Mouse (Mus musculus) frontal cortex, adult (tissue): ENCODE measurements around the gene Mdfic.
A peak's percentile ranks its signal among the peaks of the same experiment; 100 is the strongest.
"Not testable (repeated sequence)": the region's sequence is repeated elsewhere in the genome, so short reads cannot be mapped to it uniquely, and the experiment has no call there.

Source experiments
- ATAC-seq: cut with Nextera tagmentation; 2 replicates; pipeline ENCODE4 v1.9.2; 2017; ENCODE audit warnings: mild to moderate bottlenecking, moderate library complexity, mixed read lengths; ENCODE audit not compliant: low TSS enrichment

Mdfic gene

DNA sequence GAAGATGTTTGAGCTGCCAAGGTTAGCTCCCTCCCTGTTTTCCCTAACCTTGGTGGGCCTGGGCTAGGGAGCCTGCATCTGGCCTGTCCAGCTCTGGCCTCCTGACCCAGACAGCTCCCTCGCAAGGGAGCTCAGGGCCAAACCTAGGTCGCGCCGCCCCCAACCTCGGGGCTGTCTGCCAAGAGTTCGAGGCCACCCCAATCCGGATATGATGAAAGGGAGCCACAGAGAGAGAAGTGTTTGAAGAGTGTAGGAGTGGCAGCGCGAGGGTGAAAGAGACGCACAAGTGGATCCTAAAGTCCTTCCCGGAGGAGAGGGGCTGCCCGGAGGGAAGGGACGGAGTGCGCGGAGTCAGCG lies at the start of gene Mdfic:
Gene Mdfic (plus strand): TSS at position 201 of the 357 bp plus-strand sequence.
- ATAC-seq: peak; percentile 41; the same call in 1 of the 2 replicates

DNA sequence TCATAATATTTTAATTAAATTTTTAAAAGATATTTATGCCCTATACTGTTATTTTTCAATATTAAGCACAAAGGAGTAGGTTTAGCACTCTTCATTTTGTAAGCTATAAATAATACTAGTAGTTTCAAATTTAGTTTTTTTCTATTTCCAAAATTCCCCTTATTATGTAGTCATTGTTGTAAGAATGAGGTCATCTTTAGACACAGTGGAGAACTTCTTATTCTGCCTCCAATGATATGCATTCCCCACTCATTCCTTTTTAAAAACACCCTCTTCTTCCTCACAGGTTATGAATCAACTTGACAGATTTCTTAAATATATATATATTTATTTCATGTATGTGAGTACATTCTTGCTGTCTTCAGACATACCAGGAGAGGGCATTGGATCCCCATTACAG lies 49.1 kb upstream of the Mdfic start:
- ATAC-seq: no peak

DNA sequence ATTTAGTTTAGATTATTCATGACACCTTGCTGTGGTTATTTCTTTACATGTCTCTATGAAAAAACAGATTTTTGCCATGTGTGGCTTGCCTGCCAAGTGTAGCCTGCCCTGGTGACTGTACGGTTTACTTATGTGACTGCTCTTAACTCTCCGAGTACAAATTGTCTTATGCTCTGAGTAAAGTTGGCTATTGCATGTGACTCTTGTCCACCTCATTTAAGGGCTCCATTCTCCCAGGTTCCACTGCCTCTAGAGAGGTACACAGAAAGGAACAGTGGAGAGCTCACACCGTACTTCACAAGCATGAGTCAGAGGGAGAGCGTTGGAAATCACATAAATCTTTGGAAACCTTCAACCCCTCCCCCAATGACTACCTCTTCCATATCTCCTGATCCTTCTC lies 10.4 kb upstream of the Mdfic start:
- no peak for ATAC-seq

DNA sequence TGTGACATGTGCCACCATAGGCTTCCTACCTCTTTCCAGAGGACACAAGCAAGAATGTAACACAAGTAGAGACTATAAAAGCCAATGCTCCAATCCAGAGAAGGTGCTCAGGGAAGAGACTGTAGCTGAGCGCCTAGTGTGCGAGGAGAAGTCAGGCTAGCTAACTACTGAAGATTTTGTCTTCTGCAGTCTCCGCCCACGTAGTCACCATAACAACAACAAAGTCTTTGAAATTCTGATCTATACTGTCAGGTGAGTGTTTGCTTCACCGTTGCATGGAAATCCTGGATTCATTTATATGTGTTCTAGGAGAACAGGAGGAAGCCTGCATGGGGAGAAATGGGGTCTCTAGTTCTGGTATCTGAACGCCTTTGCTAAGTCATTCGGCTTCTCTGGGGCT lies 9.8 kb upstream of the Mdfic start:
- ATAC-seq: no peak

DNA sequence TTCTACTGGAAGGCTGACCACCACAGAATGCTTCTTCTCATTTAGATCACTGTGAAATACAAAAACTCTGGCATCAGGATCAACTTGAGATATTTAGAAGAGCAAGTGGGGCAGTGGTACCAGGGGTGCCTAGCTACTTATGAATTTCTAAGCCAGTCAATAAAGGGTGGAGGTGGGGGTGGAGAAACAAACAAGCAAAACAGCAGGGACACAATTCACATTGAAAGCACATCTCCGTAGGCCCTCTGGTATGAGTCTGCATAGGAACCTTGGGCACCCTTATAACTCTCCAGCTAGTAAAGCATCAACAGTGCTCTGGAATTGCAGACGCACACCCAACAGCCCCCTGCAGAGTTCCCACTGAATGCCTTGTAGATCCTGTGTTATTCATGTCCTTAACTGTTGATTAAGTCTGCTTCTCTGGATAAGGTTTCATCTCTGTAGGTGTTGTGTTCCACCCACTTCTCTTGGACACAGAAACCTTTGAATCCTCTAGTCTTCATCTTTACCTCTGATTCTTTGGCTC lies 7.5 kb upstream of the Mdfic start:
- no peak for ATAC-seq

DNA sequence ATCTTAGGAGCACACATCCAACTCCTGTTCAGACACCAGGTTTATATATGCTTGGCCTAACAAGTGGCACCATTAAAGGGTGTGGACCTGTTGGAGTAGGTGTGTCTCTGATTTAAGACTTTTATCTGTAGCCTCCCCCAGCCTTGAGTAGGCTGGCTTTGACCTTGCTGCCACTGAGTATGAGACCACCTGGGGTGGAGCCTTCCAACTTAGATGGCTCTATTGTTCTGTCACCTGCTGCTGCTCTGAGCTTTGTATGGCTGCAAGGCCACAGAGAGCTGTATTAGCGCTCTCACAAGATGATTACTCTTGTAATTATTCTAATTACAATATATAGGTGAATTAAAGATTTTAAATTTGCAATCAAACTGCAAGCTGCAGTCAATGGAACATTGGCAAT lies 6.4 kb upstream of the Mdfic start:
- not testable (repeated sequence) for ATAC-seq

DNA sequence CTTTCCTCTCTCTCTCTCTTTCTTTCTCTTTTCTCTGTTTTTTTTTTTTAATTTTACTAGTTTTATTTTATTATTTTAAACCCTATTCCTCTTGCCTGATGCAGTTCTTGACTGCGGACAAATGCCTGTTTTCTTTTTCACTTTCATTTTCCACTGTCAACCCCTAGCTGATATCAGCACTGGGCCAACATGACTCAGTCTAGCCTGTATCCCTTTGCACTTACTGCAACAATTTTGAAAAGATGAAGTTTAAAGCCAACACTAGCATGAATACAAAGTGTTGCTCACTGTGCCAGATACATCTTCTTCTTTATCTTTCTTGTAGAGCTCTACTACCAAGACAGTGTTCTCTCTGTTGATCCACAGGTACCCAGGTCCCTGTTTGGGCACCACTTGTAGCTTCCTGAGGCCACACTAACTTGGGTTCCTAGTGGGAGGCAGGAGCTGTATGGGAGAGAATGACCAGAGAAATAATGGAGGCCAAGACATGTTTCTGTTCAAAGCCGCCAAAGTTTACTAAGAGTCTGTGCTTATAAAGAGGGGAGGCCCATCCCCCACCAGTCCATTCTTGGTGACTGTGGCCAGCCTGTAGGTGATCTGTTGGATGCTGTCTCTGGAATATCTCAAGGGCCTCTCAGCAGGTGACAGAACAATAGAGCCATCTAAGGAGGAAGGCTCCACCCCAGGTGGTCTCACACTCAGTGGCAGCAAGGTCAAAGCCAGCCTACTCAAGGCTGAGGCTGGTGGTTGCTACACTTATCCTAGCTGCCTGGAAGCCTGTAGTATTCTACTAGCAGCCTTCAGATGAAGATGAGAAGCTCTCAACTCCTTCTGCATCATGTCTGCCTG lies 5.2 kb upstream of the Mdfic start:
- no peak for ATAC-seq

DNA sequence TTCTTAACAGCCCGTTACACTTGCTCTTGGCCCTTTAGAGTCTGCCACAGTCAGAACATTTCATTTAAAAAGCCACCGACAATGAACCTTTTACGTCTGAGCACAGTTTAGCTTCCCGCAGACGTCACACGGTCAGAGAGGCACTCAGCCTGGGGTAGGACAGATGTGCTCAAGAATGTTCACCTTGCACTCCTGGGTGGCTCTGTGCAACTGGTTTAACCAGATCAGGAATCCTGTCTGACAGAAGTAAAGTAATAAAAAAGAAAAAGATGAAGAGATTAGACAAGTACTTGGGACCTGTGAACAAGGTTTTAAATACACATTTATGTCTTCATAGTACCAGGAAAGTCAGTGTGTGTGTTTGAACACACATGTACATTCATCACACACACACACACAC lies 542 bp upstream of the Mdfic start:
- no peak for ATAC-seq

DNA sequence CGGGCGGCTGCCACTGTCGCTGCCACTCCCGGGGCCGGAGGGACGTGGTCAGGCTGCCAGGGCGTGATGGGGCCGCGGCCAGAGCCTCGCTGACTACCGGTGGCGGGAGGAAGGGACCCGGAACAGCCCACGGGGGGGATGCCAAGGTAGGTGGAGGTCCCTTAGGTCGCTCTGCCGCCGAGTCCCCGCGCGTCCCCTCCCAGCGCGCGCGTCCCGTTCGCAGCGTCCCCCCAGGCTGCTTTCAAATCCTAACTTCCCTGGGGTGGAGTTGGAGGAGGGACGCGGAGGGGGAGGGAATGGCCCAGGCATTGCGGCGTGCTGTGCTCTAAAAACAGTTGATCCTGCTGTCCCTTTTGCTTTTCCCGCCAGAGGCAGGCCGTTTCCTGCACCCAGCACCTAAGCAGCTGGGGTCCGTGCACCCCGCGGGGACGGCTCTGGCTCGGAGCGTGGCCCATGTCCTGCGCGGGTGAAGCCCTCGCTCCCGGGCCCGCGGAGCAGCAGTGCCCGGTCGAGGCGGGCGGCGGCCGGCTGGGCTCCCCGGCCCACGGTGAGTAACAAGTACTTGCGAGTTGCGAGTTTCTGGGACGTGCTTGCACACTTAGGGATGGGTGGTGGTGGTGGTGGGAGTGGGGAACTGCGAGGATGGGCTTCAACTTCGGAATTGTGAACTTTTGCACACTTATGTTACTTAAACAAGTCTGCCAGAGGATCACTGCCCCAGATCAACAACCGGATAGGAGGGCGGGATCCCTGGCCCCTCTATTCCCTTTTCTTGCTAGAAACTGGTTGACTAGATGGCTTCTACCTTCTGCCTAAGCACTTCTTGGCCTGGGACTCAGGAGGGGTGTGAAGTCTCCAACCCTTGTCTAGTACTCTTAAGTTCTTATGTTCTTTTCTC lies 606 bp downstream of the Mdfic start:
- peak; percentile 71 for ATAC-seq

DNA sequence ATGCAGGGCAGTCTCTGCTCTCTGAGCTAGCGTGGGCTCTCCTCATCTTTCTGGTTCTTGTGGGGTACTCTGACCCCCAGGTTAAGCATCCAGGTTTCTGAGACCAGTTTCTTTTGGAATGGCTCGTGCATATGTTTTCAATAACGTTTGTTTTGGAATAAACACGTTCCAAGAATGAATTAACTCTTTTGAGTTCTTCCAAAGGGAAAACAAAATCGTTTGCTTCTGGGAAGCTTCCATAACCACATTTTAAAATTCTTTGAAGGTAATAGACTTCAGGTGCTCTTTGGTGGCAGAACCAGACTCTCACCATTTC lies 1.2 kb downstream of the Mdfic start:
- ATAC-seq: no peak

DNA sequence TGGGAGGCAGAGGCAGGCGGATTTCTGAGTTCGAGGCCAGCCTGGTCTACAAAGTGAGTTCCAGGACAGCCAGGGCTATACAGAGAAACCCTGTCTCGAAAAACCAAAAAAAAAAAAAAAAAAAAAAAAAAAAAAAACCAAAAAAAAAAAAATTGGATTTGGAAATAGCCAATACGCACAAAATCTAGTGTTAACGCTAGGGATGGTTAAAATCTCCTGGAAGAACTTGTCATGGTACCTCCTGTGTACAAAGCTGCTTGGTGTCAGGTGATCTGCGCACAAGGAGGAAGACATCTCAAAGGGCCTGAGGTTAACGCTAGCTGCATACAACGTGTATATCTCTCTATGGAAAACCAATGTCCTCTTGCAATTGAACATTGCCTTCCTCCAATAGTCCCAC lies 2.2 kb downstream of the Mdfic start:
- ATAC-seq: not testable (repeated sequence)

DNA sequence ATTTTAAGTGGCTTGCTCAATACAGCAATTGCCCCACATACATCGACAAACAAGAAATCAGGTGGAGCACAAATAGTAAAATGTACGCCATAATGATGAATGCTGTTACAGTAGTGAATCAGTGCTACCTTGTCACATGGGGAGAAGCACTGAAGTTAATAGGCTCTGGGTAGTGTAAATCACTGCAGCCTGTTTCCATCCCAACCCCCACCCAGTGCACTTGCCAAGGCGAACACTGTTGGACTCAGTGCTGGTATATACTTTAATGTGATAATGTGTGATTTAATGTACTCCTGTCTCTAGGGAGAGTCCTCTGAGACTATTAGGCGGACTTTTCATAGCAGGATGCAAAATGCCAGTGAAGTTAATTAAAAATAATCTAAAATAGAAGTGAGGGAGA lies 3.8 kb downstream of the Mdfic start:
- ATAC-seq: no peak

DNA sequence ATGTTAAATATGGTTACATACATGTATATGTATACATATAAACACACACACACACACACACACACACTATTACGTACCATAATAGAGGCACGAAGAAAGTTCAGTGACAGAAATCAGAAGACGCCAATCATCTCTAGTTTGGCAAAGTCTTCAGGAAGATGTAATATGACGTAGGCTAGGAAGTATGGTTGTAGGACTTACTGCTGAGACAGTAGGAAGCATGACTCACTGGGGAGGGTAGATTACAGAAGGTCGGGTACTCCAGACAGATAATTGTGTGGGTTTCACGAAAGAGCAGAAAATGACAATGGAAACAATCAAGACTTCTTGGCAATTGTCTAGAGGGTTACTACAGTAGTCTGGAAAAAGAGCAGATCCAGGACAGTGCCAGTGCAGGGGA lies 6.0 kb downstream of the Mdfic start:
- ATAC-seq: no peak

DNA sequence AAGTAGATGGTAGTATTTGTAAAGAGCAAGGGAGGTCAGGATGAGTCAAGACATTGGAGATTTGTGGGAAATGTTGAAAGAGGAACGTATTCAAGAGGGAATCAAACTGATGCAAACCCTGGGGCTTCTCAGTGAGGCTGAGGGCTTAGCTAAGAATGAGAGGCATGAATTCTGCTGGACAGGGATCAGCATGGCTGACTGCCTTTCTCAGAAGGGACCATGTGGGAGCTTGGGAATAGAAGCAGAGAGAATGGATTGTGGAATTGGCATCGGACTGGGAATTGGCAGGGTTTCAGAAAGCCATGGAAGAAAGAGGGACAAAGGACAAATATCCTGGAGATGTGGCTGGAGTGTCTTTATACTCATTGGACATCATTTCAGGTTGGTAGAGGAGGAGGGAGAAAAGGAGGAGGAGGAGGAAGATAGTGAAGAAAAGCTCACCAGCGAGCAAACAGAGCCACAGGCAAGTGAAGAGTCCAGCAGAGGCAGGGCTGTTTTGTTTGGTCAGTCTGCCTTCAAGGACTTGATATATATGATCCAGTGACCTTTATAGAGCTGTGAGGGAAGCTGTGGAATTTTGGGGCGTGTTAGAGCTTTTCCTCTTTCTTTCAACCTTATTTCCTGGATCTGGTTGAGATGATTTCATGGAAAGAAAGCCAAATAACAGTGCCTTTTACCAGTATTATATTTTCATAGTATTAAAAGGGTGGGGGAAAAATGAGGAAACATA lies 7.4 kb downstream of the Mdfic start:
- ATAC-seq: no peak

DNA sequence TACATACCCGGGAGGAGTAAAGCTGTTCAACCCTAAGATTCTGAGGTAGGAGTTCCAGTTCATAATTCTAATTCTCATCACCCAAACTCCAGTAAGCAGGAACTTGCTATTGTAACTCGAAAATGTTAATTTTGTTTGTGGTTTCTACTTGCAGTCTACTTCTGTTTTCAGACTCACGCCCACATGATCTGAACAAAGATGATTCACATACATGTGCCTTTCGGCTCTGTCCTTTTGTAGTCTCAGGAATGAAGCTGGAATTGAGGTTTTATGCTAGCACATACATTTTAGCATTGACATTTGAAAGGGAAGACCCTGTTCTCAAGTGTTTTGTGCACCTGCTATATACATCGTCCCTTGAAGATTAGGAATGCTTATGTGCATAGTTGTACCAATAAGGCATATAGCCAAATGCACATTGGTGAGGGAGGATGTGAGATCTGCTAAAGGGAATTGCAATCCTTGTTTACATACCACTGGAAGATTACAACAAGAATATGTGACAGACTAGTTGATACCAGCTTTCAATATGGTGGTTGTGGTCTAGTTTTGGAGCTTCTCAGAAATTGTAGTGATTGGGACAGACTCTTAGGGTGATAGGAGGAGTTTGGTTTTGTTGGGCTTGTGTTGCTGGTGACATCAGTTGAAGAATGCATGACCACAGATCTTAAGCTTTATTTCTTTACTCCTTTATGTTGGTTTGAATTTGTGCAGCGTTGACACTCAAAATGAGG lies 8.6 kb downstream of the Mdfic start:
- peak; percentile 55 for ATAC-seq

DNA sequence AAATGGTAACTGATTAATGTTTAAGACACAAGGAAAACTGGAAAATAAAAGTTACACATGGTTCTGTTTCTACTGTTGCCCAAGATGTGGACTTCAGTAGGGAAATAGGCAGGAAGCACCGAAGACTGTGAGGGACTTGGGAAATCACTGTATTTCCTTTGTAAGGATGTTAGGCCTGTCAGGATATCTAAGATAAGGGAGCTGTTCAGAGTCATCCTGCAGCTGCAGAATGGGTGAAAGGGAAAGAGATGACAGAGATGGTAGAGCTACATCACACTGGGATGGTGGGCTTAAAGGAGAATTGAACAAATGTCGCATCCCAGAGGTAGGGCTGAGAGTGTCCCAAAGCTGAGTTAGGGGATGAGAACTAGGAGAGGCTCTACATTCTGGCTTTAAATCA lies 9.8 kb downstream of the Mdfic start:
- ATAC-seq: no peak

DNA sequence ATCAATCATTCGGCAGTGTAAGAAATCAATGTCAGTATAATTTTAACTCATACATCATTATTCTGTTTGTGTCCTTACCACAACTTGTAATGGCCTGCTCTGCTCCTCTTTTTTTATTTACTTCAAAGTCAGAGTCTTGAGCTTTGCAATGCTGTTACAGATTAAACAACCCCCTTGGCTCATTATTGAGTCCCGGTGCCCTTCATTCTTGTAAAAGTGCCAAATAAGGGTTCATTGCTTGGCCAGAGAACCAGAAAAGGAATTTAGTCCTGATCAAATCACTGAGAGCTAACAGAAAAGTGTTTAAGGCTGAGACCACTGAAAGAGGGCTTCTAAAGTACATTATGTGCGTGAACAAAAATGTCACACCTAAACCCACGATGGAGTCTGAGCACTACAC lies 10.2 kb downstream of the Mdfic start:
- ATAC-seq: no peak

DNA sequence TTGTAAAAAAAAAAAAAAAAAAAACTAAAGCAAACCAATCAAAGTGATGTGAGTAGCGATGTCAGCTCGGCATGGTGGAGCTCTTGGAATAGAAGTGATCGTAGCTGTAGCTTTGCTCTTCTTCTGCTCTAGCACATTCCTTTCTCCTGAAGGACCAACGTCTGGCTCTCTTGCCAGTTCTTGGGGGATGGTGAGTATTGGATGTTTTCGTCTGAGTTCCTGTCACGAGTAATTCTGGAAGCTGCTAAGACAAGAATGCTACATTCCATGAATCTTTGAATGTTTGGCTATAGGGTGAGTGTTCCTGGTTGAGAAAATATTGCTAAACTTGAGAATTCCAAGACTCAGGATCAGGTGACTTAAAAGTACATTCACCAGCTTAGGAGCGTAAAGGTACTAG lies 11.0 kb downstream of the Mdfic start:
- no peak for ATAC-seq

DNA sequence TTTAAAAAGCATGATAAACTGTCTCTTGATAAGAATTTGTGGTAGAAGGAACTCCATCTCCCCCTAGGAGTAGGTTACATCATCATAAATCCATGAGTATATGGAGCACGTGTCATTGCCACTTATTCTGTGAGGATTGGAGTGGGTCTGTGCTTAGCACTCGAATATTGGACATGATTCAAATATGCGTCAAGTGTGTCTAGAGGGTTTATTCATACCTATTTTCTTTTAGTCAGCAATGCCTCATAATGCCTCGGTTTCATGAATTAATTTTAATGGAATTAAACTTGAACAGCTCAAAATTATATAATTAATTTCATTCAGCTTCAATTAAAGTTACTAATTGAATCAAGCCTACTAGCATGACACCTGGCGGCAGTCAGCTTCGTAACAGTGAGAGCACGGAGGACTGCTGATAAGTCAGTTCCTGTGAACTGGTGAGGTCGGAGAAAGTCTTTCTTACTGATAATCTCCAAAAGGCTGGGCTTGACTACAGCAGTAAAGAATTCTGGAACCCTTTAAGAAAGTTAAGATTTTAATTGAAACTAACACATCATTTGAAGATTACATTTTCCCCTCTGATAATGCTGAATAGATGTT lies 17.0 kb downstream of the Mdfic start:
- ATAC-seq: no peak

DNA sequence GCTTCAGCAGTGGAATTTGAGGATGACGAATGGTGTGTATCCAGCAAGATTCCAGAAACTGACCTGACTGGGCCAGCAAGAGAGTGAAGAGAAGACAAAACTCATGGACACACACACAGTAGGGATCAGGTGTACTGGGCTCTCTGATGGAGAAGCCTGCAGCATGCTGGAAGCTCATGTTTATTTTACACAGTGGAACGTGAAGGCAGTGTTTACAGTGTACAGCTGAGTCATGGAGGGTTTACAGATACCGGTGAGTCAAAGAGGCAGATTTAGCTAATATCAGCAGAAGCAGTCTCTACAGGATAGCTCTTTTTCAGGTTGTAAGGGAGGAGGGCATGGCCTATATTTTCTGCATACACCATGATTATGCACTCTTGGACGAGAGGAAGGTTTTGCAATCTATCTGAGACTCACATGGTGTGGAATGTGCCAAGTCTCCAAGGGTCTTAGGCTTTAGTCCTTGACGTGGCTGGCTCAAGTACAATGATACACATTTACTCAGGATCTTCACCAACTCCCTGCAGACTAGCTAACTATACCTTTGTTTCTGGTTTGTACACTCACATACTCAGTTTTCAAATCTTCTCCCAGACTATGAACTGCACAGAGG lies 18.0 kb downstream of the Mdfic start:
- no peak for ATAC-seq

DNA sequence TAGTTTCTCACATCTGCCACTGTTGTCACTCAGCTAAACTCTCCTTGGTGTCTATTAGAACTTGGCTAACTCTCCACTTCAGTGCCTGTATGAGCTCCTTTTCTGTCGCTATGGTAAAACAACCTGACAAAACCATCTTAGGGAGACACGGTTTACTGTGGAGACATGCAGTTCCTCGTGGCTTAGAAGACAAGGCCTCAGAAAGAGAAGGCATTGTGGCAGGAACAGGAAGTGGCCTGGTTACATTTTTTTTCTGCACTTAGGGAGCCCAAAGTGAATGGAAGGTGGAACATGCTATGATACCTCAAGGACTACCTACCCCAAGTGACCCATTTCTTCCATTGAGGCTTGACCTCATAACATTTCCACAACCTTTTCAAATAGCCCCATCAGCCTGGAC lies 18.7 kb downstream of the Mdfic start:
- ATAC-seq: no peak
